Mouse (Mus musculus): ENCODE data around the gene Csrnp1.

Gene Csrnp1

DNA sequence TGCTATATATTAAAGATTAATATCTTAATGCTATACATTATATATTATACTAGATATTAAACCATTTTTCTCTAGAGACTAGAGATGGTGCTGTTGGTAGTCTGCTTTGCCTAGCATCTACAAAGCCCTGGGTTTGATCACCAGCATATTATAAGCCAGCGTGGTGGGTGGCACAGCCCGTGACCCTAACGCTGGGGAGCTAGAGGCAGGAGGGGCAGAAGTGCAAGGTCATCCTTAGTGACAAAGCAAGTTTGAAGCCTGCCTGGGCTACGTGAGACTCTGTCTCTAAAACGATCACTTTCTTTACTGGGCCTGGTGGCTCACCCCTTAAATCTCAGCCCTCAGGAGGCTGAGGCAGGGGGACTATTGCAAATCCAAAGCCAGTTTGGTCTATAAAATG, 18.4 kb upstream of the Csrnp1 start:
- no peak for DNase-seq (ENCODE audit: low read depth, low spot score)

DNA sequence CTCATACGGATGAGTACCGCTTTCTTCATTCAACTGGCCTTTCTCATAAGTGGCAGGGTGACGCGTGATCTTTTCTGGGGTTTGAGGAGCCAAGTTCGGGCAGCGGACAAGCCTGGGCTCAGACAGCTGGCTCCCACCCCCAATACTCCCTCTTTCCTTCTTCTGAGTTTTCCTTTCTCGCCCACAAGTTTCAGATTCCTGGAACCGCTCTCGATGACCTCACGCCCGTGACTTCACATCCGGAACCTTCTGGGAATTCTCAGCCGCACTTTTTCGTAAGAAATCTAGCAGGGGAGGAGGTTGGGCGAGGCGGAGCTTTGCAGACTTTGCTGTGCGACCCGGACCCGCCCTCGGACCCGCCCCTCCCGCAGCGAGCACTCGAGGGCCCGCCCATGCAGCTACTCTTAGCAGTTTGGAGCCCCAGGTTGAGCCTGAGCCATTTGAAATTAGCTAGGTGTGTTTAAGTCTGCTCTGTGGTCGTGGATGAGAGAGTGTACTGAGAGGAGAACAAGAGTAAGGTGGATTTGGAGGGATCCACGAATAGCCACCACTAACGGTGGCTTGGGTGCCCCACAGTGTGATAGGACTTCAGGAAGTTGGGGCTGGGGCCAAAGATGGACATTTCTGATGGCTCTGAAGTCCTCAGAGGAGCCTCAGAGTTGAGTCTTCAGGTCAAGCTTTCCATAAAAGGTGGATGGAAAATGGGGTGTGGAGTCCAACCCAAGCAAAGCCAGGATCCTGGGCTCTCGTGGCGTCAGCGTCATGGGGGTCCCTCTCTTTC, 17.7 kb upstream of the Csrnp1 start:
- peak; percentile 68 for DNase-seq (ENCODE audit: low read depth, low spot score)

DNA sequence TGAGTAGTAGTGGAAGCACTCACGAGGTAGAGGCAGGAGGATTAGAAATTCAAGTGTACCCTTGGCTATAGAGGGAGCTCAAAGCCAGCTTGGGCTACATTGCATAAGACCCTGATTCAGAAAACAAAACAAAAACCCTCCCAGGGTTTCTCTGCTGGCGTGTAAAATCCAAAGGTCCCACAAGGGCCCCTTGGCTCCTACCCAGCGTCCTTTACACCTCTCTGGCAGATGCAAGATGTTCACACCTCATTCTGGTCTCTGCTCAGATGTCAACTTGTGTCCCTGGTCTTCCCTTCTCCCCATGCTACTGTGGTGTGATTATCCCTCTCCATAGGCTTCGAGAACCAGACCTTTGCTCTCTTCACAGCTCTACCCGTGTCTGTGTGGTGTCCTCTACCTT, 16.3 kb upstream of the Csrnp1 start:
- no peak for DNase-seq (ENCODE audit: low read depth, low spot score)

GRCm38 (mm10) chr9:119999636-120000035, 15.2 kb upstream of the Csrnp1 start:
- no peak for DNase-seq (ENCODE audit: low read depth, low spot score)

DNA sequence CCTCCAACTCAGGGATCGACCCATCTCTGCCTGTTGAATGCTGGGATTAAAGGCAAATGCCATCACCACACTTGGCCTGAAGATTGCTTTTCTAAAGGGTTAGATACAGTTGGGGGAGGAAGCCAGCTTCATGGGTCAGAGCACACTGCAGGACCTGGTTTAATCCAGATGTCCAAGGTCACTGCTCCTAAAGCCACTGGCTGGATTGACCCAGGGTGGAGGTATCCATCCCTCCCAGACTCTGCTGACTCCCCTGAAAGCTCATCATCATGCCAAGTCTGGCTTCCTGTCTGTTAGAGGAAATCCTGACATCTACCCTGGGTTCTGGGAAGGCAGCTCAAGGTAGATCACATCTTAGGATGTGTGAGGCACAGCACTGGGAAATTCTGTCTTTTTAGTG, 14.3 kb upstream of the Csrnp1 start:
- no peak for DNase-seq (ENCODE audit: low read depth, low spot score)

DNA sequence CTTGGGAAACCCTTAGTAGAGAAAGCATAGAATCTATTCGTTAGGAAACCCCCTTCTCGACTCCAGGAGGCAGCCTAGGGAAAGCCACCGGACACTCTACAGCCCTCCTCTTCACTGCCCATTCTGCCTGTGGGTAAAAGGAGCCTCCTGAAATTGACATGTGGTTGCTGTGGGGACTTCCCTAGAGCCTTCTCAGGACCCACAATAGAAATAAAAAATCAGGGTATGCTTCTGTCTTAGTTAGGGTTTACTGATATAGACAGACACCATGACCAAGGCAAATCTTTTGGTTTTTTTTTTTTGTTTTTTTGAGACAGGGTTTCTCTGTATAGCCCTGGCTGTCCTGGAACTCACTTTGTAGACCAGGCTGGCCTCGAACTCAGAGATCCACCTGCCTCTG, 11.6 kb upstream of the Csrnp1 start:
- no peak for DNase-seq (ENCODE audit: low read depth, low spot score)

DNA sequence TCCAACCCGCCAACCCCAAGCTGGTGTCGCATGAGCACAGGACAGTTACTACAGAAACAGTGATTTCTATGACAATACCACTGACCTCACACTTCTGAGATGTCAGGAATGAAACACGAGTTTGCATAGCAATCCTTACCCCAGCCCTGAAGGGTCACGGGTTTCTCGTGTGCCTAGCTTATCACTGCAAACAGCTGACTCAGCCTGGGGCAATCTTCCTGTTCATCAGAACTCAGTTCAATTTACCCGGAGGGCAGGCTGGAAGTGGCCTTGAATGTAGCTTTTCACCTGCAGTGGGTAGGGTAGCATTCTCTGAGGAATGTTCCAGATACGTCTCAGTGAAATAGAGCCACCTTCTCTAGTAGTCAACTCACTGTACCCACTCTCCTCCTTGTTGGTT, 9.7 kb upstream of the Csrnp1 start:
- DNase-seq (ENCODE audit: low read depth, low spot score): no peak

- DNase-seq (ENCODE audit: low read depth, low spot score): no peak
Measured at GRCm38 (mm10) chr9:119993092-119993844, 8.8 kb upstream of the Csrnp1 start.

- no peak for DNase-seq (ENCODE audit: low read depth, low spot score)
Measured at GRCm38 (mm10) chr9:119991310-119991709, 6.9 kb upstream of the Csrnp1 start.

- no peak for DNase-seq (ENCODE audit: low read depth, low spot score)
Measured at GRCm38 (mm10) chr9:119988304-119988703, 3.8 kb upstream of the Csrnp1 start.

DNA sequence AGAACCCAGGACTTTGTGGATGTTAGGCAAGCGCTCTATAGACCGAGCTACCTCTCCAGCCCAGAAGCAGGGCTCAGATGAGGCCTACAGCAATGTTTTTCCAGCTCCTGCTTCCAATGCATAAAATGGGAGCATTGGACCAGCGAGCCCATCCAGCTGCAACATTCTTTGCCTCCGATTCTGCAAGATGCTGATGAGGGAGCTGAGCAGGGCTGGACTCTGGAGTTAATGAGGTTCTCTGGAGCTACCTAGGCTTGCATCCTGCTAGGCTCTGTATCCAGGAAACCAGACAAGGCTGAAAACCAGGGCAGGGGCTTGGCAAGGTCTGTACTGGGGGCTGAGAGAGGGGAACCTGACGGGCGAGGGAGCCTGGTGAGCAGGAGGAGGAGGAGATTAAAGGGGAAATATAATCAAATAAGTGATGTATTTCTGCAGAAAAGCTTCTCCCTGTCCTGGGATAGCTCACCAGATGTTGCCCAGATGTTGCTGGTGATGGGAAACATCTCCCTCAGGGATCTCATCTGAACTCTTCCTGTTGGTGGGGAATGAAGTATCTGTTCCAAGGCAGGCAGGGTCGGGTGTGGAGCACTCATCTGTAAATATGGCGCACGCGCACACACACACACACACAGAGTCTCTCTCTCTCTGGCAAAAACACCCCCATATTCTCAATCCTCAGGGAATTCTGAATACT, 1.6 kb upstream of the Csrnp1 start:
- DNase-seq (ENCODE audit: low read depth, low spot score): no peak

DNA sequence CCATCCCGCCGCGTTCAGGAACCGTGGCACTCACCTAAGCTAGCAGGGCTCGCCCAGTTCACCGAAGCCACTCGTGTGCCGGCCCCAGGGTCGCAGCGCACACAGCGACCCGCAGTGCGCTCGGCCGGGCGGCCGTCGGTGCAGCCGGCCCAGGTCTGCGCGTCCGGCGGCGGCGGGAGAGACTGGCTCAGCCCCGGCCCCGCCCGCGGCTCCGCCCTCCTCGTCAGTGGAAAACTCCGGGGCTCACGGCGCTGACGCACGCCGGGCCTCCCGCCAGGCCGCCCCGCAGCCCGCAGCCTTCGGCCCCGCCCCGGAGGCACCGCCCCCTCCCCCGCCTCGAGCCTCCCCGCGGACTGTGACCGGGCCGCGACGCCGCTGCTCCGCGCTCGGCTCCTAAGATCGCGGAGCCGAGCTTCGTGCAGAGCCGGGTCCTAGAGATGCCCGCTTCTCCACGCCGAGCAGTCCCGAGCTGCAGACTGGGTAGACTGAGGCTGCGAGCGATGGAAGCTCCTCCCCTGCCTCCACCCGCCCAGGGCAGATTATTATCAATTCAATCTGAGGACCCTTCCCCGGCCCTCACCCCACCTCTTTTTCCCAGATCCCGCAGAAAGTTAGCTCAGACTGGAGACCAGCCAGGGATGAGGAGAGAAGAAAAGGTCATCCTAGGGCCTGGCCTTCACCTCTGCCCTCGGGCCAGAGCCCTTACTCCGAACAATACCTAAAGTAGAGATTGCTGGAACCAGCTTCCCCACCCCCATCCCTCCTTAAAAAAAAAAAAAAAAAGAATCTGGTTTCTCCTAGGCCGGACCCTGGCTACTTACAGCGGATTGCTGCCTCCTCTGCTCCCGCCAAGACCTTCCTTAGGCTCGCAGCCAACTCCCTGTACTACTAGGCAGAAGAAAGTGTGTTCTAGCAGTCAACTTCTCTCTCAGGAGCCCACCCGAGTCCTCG, 598 bp downstream of the Csrnp1 start:
- DNase-seq (ENCODE audit: low read depth, low spot score): peak; percentile 16

DNA sequence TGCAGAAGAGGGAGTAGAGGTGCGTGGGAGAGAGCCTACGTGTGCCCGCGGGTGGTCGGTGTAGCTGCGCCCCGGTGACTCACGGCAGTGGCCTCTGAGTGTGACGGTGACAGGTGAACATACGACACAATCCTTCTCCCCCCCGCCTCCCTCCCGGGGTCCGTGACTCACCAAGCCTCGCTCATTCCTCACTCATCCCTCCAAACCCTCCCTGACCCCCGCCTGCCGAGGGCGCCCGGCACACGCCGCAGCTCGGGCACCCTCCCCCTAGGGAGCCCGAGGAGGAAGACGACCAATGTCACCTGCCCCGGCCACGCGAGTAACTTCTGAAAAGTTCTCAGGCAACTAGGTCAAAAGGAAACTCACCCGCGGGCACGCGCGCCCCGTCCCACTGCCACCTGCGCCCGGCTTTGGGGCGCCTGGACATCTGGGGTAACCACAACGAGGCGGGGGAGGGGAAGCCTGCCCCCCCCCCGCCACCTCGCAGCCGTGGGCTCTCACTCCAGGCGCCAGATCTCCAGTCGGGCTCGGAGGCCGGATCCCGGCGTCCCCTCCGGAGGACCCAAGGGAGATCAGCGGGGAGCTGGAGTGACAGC, 1.4 kb downstream of the Csrnp1 start:
- DNase-seq (ENCODE audit: low read depth, low spot score): no peak

DNA sequence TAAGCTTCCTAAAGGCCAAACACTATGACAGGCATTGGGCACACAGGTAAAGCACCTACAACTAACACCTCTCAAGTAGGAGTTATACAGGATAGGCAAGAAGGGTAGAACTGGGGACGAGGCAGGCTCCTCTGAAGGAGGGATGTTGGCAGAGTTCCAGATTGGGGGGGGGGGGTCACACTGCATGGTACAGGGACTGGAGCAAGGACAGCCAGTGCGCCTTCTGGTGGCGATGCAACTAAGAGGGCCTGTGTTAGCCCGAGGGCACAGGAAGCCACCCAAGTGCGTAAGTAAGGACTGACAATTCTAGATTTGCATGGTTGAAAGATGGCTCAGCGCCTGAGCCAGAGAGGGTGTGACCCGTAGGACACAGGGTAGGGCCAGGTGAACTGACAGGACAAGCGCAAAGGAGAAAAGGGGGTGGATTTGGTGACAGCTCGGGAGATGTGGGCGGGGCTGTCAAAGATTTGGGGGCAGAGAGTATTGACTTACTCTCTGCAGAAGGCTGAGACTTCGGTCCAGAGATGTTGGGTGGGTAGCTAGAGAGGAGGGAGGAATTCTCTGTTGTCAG, 2.1 kb downstream of the Csrnp1 start:
- DNase-seq (ENCODE audit: low read depth, low spot score): no peak

DNA sequence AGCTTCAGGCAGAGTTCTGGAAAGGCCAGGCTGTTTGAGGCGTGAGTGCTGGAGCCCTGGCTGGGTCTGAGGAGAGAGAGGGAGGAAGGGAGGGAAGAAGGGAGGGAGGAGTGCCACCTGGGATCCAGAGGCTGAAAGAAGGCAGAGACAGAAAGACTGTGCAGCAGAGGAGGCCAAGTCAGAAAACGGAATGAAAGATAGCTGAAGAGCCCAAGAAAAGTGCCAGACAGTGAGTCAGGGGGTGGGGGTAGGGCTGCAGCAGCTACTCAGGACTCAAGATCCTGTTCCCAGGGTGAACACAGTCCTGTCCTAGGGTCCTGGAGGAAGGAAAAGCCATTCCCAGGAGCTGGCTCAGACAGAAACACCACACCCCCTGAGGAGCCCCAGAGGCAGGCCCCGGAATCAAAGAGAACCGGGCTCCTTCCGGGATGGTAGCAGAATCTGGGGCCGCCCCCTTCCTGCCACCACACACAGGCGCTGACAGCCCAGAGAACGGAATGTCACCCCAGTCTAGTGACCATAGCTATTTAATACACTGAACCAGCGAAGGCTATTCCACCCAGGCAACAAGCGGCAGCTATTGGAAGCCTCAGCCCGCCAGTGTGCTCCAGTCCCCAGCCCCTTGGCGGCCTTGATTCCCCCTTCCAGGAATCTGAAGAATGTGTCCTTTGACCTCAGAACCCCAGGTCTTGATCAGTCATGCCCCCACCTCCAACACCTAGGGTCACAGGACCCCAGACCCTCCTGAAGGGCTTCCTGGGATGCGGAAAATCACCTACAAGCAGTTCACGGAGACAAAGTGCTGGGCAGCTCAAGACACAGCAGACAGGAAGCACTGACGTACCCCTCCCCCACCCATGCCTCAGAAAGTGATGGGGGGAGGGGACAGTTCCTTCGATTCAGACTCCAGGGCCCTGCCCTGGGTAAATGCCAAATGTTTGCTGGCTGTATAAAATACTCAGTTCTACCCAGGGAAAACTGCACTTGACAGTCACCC, 3.0 kb downstream of the Csrnp1 start:
- DNase-seq (ENCODE audit: low read depth, low spot score): no peak

- no peak for DNase-seq (ENCODE audit: low read depth, low spot score)
Measured at GRCm38 (mm10) chr9:119980770-119981182, 3.7 kb downstream of the Csrnp1 start.

- no peak for DNase-seq (ENCODE audit: low read depth, low spot score)
Measured at GRCm38 (mm10) chr9:119979749-119980148, 4.7 kb downstream of the Csrnp1 start.

DNA sequence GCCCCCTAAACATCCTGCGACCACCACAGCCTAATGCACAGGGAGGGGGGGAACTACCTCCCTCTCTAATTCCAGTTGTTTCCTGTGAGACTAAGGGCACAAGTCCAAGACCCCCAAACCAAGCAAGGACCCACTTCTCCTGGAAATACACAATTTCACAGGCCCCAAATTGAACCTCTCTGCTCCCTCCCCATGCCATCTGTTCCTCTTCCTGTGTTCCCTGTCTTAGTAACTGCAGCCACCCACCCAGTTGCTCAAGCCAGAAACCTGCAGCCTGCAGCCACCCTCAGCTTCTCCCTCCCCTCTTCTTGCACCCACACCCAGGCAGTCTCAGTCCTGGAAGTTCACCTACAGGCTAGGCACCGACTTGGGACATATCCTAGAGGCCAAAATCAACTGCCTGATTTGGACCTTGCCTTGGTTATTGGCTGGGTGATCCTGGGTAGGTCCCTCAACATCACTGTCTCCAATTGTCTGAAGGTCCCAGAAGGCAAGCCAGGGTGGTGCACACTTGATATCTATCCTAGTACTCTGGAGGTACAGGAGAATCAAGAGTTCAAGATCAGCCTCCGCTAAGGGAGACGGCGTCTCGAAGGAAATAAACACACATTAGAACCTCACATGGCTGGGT, 5.5 kb downstream of the Csrnp1 start:
- DNase-seq (ENCODE audit: low read depth, low spot score): no peak

Data from c-Kit-negative CD71-positive TER-119-positive erythroid progenitor cells, embryonic 14.5 days (primary cell).